Mouse (Mus musculus): ENCODE results near the gene Glb1l. TPM values are rescaled to one million over a fixed set of nuclear protein-coding genes. Genes with fewer than 3 reads are reported as not detected.

The Glb1l gene
- polyA plus RNA-seq, 1 experiment from 2014 or later, result 18.2 TPM

DNA sequence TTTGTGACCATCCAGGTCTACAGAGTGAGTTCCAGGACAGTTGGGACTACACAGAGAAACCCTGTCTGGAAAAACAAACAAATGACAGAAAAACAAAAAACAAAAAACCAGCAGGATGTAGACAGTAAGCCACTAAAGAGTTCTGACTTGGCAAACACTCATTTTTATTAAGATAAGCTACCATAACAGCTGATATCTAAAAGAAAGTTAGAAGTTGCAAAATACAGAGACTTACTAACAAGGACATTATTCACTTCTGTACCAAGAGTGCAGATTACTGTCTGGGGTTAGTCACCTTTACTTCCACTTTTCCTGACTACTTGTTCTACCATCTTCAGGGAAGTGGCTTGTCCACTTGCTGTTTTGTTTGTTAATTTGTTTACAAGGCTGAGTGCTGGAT, 51.6 kb downstream of the Glb1l start:
- no peak for ATAC-seq (ENCODE audit: low FRiP score, low read depth)
- no peaks in the 10 kb centered on the region for H3K9me3 ChIP-seq
- H3K36me3 ChIP-seq, result no peaks in the 10 kb centered on the region
- no peak overlapping the region for H3K4me3 ChIP-seq
- H3K4me1 ChIP-seq, result no peaks in the 10 kb centered on the region
- H3K4me2 ChIP-seq (replicated peaks), result no peak overlapping the region
- no peak overlapping the region for H3K27ac ChIP-seq
- no peak overlapping the region for H3K9ac ChIP-seq
- H3K27me3 ChIP-seq (replicated peaks), result no peaks in the 10 kb centered on the region

DNA sequence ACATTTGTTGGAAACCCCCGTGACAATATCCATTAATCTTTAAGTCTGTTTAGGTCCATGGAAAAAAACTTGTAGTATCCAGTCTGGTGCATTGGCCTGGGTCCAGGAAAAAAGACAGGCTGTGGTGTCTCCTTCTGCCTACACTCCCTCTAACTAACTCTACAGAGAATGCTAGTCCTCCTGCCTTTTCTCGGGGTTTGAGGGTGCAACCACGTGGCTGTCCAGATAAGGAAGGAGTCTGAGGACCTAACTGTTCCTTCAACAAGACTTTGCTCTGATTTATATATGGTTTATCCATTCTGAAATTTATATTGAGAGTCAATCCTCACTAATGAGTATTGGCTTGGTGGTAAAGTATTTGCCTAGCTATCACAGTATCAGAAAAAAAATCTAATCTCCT, 54.8 kb downstream of the Glb1l start:
- WGBS, result 64% methylated on average over 3 of the region's 3 CpGs
- H3K27ac ChIP-seq, result no peak overlapping the region
- ATAC-seq (ENCODE audit: low FRiP score, low read depth), result no peak

DNA sequence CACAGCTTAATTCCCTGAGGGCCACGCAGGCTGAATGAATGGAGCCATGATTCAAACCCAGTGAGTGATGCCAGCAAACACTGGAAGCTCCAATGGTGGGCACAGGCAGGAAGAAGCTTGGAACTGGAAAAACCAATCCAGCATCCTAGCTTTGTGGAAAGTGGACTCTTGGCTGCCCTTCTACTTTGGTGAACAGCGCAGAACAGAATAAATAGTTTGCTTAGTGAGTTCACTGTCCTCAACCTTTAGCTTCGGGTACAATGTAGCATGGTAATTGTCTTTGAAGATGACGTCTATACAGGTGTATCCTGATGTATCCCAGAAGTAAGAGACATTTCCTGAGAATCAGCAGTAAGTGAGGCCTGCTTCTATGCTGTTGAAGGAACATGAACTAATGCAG, 61.9 kb downstream of the Glb1l start:
- Histone ChIP-seq H3K27ac (no peak overlapping the region), H3K4me2 (replicated peaks) (no peak overlapping the region), H3K4me1 (peaks cover 5% of the 10 kb centered on the region), H3K9ac (no peak overlapping the region), H3K4me3 (no peak overlapping the region), H3K9me3 (no peaks in the 10 kb centered on the region), H3K36me3 (peaks cover 45% of the 10 kb centered on the region), H3K27me3 (replicated peaks) (no peaks in the 10 kb centered on the region)
- WGBS, result 91% methylated on average over 4 of the region's 4 CpGs
- ATAC-seq (ENCODE audit: low FRiP score, low read depth), result no peak

More for the DNA sequence above, 54.8 kb downstream of the Glb1l start:
- Histone ChIP-seq H3K27me3 (replicated peaks) (no peaks in the 10 kb centered on the region), H3K4me1 (no peaks in the 10 kb centered on the region), H3K4me3 (no peak overlapping the region), H3K36me3 (no peaks in the 10 kb centered on the region), H3K4me2 (replicated peaks) (no peak overlapping the region), H3K9me3 (no peaks in the 10 kb centered on the region), H3K9ac (no peak overlapping the region)

Small RNA genes within 50 kb of the gene (microRNA-seq; reads per million reads assigned to microRNA genes)
- gene Gm27943, result not detected

Other genes with a start within 250 kb of the Glb1l start
- gene Nhej1, start 85.6 kb downstream of the Glb1l start, polyA plus RNA-seq (2016; fragmentation: Nextera tagmentation; extraction: Ambion mirVana), result 10.7 and 11.5 TPM in 2 replicates
- gene Slc23a3, start 76.9 kb downstream of the Glb1l start, polyA plus RNA-seq (2016; fragmentation: Nextera tagmentation; extraction: Ambion mirVana), result not detected in 2 replicates
- gene Cnppd1, start 68.1 kb downstream of the Glb1l start, polyA plus RNA-seq (2016; fragmentation: Nextera tagmentation; extraction: Ambion mirVana), result 70.0 and 72.3 TPM in 2 replicates
- 94.5 and 96.0 TPM in 2 replicates for gene Retreg2, start 68.0 kb downstream of the Glb1l start, polyA plus RNA-seq (2016; fragmentation: Nextera tagmentation; extraction: Ambion mirVana)
- 37.8 and 38.5 TPM in 2 replicates for gene Zfand2b, start 42.2 kb downstream of the Glb1l start, polyA plus RNA-seq (2016; fragmentation: Nextera tagmentation; extraction: Ambion mirVana)
- gene Abcb6, start 30.4 kb downstream of the Glb1l start, polyA plus RNA-seq (2016; fragmentation: Nextera tagmentation; extraction: Ambion mirVana), result 37.8 and 39.1 TPM in 2 replicates
- gene Ankzf1, start 18.7 kb downstream of the Glb1l start, polyA plus RNA-seq (2016; fragmentation: Nextera tagmentation; extraction: Ambion mirVana), result 22.2 and 25.2 TPM in 2 replicates
- 41.0 and 41.5 TPM in 2 replicates for gene Atg9a, start 18.6 kb downstream of the Glb1l start, polyA plus RNA-seq (2016; fragmentation: Nextera tagmentation; extraction: Ambion mirVana)
- 136 and 143 TPM in 2 replicates for gene Stk16, start within 50 bp of the Glb1l start, polyA plus RNA-seq (2016; fragmentation: Nextera tagmentation; extraction: Ambion mirVana)
- 9.4 and 11.9 TPM in 2 replicates for gene Tuba4a, start 9.1 kb upstream of the Glb1l start, polyA plus RNA-seq (2016; fragmentation: Nextera tagmentation; extraction: Ambion mirVana)
- gene A630095N17Rik, start 21.3 kb upstream of the Glb1l start, polyA plus RNA-seq (2016; fragmentation: Nextera tagmentation; extraction: Ambion mirVana), result not detected in 2 replicates
- 49.6 and 54.9 TPM in 2 replicates for gene Dnajb2, start 25.6 kb upstream of the Glb1l start, polyA plus RNA-seq (2016; fragmentation: Nextera tagmentation; extraction: Ambion mirVana)
- 13.8 and 15.0 TPM in 2 replicates for gene Ptprn, start 53.7 kb upstream of the Glb1l start, polyA plus RNA-seq (2016; fragmentation: Nextera tagmentation; extraction: Ambion mirVana)
- 61.9 and 69.5 TPM in 2 replicates for gene Resp18, start 67.6 kb upstream of the Glb1l start, polyA plus RNA-seq (2016; fragmentation: Nextera tagmentation; extraction: Ambion mirVana)
- gene Dnpep, start 107.2 kb upstream of the Glb1l start, polyA plus RNA-seq (2016; fragmentation: Nextera tagmentation; extraction: Ambion mirVana), result 193 and 201 TPM in 2 replicates
- gene Des, start 149.5 kb upstream of the Glb1l start, polyA plus RNA-seq (2016; fragmentation: Nextera tagmentation; extraction: Ambion mirVana), result 9.3 and 12.7 TPM in 2 replicates
- 15.8 and 17.1 TPM in 2 replicates for gene Speg, start 164.5 kb upstream of the Glb1l start, polyA plus RNA-seq (2016; fragmentation: Nextera tagmentation; extraction: Ambion mirVana)
- 69.9 and 83.5 TPM in 2 replicates for gene Gmppa, start 225.1 kb upstream of the Glb1l start, polyA plus RNA-seq (2016; fragmentation: Nextera tagmentation; extraction: Ambion mirVana)
- 22.1 and 24.3 TPM in 2 replicates for gene Asic4, start 239.6 kb upstream of the Glb1l start, polyA plus RNA-seq (2016; fragmentation: Nextera tagmentation; extraction: Ambion mirVana)